Mouse (Mus musculus) yolk sac, embryonic 10.5 days (tissue): Measurements from ENCODE around the gene Cox4i1.

Experiments used
- DNase-seq: peaks from one replicate; pipeline ENCODE4 v3.0.0-alpha.2; 2017; ENCODE audit warnings: low spot score

The Cox4i1 gene

GRCm38 (mm10) chr8:120667561-120668373 is at the start of gene Cox4i1, which contains the start of gene Gm27021:
TSS of gene Cox4i1 (plus strand) at chr8:120668222.
TSS of gene Gm27021 (minus strand) at chr8:120668079.
- peak; percentile 96 for DNase-seq

DNA sequence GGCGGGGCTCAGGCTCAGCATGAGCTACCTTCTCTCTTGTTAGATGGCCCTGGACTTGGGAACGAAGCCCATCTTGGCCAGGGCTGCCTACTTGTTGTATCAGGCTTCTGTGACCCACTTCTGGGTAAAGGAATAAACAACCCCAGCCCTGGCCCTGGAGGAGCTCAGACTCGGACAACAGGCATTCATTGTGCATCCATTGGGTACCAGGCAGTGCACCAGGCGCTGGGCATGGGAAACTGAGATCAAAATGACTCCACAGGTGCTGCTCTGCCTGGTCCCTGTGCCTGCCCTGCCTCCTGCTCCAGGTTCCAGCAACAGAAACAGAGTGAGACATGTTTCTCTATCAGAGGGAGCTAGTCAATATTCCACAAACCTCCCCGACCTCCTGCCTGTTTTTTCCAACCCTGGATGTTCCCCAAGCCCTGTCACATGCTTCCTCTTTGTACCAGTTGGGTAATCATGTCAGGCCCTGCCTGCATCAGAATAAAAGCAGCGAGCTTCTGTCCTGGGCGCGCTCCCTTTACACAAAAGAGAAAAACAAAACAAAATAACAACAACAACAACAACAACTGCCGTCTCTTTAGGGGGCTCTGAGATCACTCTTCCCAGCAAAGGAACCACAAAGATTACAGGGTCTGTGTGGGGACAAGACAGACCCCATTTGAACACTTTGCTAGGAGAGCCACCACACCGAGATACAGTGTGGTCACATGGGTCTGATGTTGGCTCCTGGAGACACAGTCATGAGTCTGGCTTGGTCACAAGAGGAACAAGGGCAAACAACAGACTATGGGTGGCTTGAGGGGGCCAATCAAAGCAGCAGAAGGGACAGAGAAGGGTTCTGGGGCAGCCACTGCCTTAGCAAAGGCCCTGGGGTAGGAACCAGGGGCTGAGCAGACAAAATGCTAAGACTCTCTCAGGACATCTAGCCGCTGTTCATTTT is 48.5 kb upstream of the Cox4i1 start:
- DNase-seq = peak; percentile 52

GRCm38 (mm10) chr8:120620441-120620840 is 47.6 kb upstream of the Cox4i1 start:
- peak; percentile 84 for DNase-seq

GRCm38 (mm10) chr8:120622161-120622560 is 45.9 kb upstream of the Cox4i1 start:
- no peak for DNase-seq

DNA sequence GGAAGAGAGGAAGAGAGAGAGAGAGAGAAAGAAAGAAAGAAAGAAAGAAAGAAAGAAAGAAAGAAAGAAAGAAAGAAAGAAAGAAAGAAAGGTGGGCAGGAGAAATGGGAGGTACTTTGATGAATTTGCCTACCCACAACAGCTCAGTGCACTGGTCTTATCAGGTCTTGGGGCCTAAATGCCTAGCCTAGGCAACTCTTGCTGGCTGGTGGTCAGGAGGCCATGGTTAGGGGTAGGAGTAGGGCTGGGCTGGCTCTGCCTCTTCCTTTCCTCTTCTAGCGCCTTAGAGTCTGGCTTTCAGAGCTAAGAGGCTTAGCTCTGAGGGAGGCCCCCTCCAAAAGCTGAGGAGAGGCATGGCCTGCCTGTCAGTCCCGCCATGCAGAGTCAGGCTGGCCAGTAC is 44.4 kb upstream of the Cox4i1 start:
- no peak for DNase-seq

DNA sequence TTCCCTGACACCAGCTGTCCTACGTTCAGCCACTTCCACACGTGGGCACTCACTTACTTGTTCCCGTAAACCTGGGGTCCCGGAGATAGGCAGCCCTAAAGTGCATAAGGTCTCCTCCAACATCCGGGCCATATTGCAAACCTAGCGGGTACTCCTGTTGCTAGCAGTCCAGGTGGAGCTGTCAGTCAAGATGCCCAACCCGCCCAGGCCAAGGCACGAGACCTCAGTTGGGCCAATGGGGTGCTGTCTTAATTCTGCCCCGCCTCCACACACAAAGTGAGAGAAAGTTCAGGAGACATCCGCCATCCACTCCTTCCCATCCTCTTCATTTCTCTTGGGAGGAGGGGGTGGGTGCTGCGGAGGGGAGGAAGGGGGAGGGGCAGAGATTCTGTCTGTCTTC is 41.6 kb upstream of the Cox4i1 start:
- DNase-seq = no peak

DNA sequence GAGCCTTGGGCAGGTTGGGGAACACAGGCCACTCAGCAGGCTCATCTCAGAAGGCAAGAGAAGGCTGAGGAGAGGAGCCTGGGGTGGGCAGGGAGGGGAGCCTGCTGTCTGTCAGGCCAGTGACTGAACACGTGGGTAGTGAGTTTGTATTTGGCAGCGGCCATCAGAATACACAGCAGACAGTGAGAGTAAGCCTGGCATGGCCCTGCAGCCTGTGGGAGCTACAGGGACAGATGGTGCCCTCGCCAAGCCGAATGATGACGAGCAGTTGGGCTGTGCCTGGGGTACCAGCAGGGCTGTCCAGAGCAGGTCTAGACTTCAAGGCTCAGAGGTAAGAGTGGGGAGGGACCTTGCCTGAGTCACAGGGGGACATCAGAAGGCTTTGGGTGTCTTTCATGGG is 40.7 kb upstream of the Cox4i1 start:
- DNase-seq = no peak

DNA sequence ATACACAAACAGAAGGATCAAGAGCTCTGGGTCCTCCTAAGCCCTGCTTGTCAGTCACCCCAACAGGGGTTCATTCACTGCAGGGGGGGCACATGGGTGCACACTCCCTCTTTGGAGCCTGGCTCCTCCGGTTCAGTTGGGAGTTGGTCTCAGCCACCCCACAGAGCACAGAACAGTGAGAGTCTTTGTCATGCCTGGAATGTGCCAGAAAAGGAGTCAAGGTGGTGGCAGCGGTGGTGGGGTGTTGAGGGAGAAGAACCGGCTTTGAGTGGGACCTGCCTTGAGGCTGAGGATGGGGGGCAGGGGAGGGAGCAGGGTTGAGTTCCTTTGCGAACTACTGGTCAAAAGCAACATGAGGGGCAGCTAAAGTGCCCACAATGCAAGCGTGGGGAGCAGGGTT is 38.0 kb upstream of the Cox4i1 start:
- DNase-seq = no peak

DNA sequence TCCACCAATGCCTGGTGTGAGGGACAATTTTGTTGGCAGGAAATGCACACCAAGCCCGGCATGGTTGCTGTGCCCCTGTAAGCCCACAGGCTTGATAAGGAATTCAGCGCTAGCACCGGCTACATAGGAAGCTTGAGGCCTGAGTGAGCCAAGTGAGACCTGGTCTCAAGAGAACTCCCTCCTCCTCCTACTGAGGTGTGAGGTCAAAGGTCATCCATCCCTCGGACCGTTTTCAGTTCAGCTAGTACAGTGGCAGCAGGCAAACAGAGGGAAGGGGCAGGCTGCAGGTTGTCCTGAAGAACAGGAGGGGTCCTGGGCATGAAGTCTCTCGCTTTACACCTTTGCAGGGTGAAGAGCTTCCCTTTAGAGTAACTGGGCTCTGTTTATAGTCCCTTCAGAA is 37.2 kb upstream of the Cox4i1 start:
- peak; percentile 36 for DNase-seq

DNA sequence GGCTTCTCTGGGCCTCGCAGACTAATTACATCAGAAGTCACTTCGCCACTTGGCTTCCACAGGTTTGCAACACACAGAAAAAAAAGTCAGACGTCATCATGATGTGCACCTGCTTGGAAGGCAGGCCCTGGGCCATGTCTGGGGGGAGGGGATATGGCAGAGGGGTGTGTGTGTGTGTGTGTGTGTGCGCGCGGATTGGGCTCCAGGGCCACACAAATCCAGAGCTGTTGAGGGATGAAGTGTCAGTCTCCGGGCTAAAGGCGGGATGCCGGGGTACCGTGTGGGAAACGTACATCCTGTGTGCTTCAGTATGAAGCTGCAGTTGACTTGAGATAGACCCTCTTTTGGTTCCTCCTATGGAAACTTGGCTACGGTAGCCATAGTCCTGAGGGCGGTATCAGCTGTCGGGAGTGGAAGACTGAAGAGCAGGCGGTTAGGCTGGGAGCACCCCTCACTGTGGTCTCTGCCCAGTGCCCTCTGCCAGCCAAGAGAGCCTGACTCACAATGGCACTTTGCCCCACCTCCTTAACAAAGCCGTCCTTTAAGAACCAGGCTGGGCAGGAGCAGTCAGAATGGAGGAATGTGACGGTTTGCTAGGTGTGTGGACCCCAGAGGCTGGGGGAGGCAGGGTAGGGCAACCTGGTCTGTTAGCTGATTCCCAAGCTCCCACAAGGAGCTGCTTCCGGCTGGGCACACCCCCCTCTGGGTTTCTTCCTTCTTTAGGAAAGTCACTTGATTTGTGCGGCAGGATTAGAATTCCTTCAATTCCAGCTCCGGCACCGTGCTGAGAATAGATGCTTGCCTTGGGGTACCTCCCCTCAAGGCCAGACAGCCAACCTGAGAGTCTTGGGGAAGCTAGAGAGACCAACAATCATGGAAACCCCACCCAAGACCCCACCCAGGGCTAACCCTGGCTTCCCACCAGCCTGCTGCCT is 36.3 kb upstream of the Cox4i1 start:
- no peak for DNase-seq

DNA sequence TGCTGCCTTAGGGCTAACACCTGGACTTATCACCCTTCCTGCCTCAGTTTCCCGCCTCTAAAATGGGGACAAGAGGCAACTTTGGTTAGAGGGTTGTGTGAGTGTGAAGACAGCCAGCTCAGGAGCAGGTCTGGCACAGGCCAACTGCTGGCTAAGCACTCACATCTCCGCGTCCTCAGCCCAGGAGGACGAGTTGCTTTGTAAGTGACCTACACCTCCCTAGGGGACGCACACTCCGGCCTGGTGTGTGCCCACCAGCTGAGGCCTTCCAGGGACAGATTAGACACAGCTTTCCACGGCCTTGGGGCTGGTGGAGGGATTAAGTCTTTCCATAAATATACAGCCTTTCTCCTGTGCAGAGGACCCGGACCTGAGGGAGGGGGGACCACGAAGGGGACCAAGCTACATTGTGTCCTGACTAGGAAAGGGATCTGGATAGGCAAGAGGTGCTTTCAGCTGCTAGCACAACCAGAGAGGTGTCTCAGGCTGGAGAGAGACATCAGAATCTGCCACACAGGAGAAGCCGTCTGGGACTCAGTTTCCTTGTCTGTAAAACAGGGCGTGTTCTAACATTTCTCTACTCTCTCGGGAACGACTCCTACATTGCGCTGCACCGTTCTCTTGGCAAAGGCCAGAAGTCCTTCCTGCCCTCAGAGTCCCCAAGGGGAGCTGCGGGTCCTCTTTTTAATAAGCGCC is 34.9 kb upstream of the Cox4i1 start:
- DNase-seq = no peak

- DNase-seq = no peak
Observed at GRCm38 (mm10) chr8:120633665-120634271, 34.3 kb upstream of the Cox4i1 start.

DNA sequence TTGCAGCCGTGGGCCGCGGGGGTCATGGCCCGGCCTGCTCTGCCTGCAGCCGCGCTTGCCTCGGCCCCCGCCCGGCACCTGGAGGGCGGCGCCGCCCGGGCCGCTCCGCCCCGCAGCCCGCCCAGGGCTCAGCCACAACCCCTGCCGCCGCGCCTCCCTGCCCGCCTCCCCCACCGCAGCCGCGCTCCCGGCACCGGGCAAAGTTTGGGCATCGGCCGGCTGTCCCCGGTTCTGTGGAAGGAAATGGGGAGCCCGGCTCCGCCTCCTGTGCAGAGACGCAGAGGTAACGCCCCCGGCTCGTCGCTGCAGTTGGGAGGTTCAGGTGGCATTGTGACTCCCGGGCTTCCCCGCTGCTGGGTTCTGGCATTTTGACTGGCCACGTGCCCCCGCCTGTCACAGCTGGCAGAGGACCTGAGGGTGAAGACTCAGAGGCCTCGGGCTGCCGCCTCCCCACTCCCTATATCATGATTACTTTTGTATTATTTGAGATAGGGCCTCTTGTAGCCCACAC is 33.6 kb upstream of the Cox4i1 start:
- peak; percentile 49 for DNase-seq

DNA sequence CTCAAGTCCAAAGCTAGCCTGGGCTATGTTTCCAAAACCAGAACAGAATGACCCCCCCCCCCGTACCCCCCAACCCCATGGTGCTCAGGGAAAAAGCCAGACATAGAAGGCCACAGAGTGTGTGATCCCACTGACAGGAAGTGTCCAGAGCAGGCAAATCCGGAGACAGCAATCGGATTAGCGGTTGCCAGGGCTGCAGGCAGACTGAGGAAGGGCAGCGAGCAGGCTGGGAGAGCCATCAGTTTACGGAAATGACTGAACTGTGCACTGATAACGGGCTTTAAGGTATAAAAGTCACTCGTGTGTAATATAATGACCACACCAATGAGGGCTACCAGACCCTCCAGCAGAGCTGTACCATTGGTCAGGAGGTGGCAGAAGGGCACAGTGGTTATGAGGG is 26.8 kb upstream of the Cox4i1 start:
- DNase-seq = no peak

GRCm38 (mm10) chr8:120642031-120642662 is 25.9 kb upstream of the Cox4i1 start:
- DNase-seq = no peak

- DNase-seq = no peak
Observed at GRCm38 (mm10) chr8:120644663-120645062, 23.4 kb upstream of the Cox4i1 start.

GRCm38 (mm10) chr8:120647532-120647931 is 20.5 kb upstream of the Cox4i1 start, which contains the start of gene 1190005I06Rik:
TSS of gene 1190005I06Rik (minus strand) at chr8:120647632.
- DNase-seq = no peak

DNA sequence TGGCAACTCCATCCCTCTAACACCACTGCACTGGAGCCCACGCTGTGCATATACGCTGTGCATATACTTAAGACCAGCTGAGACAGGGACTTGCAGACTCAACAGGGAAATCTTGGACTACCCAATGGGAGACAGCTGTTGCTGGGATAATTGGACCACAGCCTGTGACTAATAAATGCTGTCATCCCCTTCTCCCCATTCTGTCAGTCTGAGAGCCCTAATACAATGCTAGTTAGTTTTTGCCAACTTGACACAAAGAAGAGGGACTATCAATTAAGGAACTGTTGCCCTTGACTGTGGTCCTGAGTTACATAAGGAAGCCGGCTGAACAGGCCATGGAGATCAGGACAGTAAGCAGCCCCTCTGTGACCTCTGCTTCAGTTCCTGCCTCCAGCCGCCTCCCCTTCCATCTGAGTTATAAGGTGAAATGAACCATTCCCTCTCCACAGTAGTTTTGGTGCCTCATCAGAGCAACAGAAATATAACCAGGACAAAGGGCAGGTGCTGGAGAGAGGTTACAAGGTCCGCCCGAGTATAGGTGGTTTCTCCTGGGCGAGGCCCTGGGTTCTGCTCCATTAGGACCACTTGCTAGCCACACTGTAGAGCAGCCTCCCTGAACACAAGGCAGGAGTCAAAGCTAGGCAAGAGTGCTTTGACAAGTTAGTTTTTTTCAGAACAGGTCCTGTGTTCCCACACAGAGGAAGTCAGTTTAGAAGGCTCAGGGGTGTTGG is 11.5 kb upstream of the Cox4i1 start:
- DNase-seq = no peak

GRCm38 (mm10) chr8:120657415-120657814 is 10.6 kb upstream of the Cox4i1 start:
- no peak for DNase-seq
